Mouse (Mus musculus) lung, postnatal 10 days (tissue): ENCODE data around the gene Scmh1.

ENCODE experiments used
- DNase-seq: peaks from one replicate; pipeline ENCODE4 v3.0.0; 2021

The Scmh1 gene

GRCm38 (mm10) chr4:120569025-120569424 lies 163.9 kb downstream of the Scmh1 start:
- DNase-seq = no peak

DNA sequence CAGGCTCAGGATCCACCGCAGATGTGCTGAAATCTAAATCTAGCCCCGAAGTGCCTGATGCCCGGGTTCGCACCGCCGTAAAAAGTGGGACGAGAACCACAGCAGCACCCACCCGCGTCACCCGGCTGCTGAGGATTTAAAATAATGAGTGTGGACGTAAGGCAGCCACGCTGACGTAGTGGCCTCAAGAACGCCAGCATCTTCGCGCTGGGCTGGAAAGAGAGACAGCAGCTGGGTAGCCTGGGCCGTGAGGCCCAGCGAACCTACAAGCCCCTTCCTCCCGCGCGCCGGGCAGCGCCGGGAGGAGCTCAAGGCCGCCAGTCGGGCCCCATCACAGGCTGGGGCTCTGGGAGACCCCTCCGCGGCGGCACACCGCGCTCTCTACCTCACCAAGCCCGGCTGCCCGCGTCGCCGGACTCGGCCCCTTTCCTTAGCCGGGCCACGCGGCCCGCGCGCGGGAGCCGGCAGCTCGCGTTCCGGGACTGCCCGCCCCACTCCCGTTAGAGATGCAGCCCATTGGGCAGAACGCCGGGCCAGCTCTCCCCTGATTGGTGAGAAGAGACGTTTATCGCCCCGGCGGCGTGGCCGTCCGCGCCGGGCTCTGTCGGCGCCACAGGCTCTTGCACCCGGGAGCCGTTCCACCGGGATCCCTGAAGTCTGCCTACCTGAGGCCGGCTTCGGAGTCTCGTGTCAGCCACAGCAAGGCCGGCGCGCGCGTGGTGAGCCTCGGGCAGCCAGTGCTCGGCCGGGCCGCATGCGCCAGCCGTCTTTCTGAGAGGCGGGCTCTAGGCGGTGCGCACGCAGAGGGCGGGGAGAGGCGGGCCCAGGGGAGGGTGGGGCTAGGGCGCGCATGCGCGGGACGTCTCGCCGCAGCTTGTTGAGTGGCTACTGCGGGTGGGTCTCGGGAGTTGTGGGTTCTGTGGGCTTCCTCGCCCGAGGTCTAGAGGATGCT lies 164.7 kb downstream of the Scmh1 start, which contains the start of gene Ctps:
Ctps (minus strand) TSS at position 791 of the 952 bp plus-strand sequence.
- peak; percentile 96 for DNase-seq

DNA sequence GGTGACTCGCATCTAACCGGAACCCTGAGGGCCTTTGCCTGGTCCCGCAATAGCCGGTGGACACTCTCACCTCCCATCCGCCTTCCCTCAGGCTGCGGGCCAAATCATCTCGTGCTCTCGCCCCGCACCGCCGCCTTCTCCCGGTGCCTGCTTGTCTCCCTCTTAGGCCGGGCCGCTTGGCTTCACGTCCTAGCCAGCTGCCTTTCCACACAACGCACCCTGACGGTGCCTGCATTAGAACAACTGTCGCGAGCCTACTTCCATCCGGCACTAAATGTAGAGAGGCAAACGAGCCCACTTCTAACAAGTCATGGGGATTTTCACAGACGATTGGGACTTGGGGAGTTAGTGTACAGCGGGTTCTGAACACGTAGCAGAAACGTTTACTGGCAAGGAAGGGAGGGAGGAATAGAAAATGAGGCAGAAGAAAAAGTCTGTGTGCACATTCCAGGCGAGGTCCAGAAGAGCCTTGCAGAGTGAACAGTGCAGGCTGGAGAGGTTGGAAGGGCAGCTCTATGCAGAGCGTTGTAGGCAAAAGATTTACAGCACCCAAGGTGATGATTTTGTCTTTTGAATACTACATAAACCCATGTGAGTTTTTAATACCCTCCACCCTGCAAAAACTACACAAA lies 165.5 kb downstream of the Scmh1 start:
- DNase-seq = no peak

DNA sequence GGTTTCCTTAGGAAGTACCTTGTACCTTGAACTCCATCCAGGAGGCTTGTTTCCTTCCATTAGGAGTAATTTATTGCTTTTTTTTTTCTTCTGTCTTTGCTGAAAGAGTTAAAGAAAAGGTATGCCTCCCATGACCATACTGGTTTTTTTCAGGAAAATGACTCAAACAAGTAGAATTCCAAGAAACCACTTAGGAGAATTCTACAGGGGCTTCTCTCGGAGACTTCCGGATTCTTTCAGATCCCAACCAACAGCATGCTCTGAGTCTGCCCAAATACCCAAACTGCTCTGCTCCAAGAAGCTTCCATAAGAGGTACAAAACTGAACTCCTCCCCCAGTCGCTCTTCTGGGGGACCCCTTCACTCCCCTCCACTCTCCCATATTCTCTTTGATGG lies 166.0 kb downstream of the Scmh1 start:
- DNase-seq = no peak

- no peak for DNase-seq
Observed at GRCm38 (mm10) chr4:120571691-120572090, 166.6 kb downstream of the Scmh1 start.
